9 mouse cellular contexts compared by ENCODE assay signal in genomic region chr7:37357647-37358395, GRCm38 (mm10).
DNase-seq lines count a peak whose midpoint lies in the region; ATAC-seq and TF ChIP-seq lines count a peak whose summit lies in the region.
"Had no signal": no experiment of that assay in that cellular context is flagged by ENCODE, and none has a peak within 500 bp of the region (broad histone marks: within the 10 kb centered on the region; RNA-seq: fewer than 3 reads in every experiment).

No protein-coding gene starts in this region.

- no peak overlapping the region for H3K4me2 ChIP-seq in lung, postnatal 0 days (replicated peaks; ENCODE audit: low read depth, low read length)

- H3K4me1 ChIP-seq in G1E (ENCODE audit: insufficient read depth, low read depth, low read length): no peaks in the 10 kb centered on the region
- peaks cover 2% of the 10 kb centered on the region; the same call in 1 of the 2 replicates for H3K4me1 ChIP-seq in lung, postnatal 0 days (ENCODE audit: insufficient read depth, low read depth, low read length)

- no peaks in the 10 kb centered on the region for H3K27me3 ChIP-seq in G1E (ENCODE audit: insufficient read depth, low read length)
- no peaks in the 10 kb centered on the region for H3K27me3 ChIP-seq in lung, postnatal 0 days (replicated peaks; ENCODE audit: insufficient read depth, low read length)

- no peaks in the 10 kb centered on the region for H3K36me3 ChIP-seq in G1E (replicated peaks)
- no peaks in the 10 kb centered on the region for H3K36me3 ChIP-seq in lung, postnatal 0 days (ENCODE audit: insufficient read depth, low read length)

- peak; percentile 38; the same call in 1 of the 2 replicates for TF ChIP-seq CTCF in G1E (IDR thresholded peaks at IDR 0.05; ENCODE audit: low read depth, low read length)
- TF ChIP-seq CTCF in lung, postnatal 0 days (IDR thresholded peaks at IDR 0.05): peak; percentile 98

- no peak overlapping the region for H3K9ac ChIP-seq in lung, postnatal 0 days (replicated peaks; ENCODE audit: low read depth)

- no peak overlapping the region for H3K27ac ChIP-seq in lung, postnatal 0 days (ENCODE audit: low read length)

- no peak for TF ChIP-seq EP300 in lung, postnatal 0 days (IDR thresholded peaks at IDR 0.05)

- no peak overlapping the region for H3K4me3 ChIP-seq in G1E (ENCODE audit: low read depth, low read length)
- no peak overlapping the region for H3K4me3 ChIP-seq in lung, postnatal 0 days (ENCODE audit: low read depth, low read length)
- H3K4me3 ChIP-seq: megakaryocyte, embryonic 14.5 days had no signal

- peaks cover 67% of the 10 kb centered on the region for H3K9me3 ChIP-seq in G1E (replicated peaks)
- no peaks in the 10 kb centered on the region for H3K9me3 ChIP-seq in lung, postnatal 0 days (ENCODE audit: low read length)
- H3K9me3 ChIP-seq: megakaryocyte, embryonic 14.5 days had no signal

- DNase-seq in G1E (ENCODE audit: low spot score): no peak
- DNase-seq in cerebellum, adult 11-12 months: peak; percentile 79
- peak; percentile 95 for DNase-seq in forelimb bud, embryonic 11.5 days (ENCODE audit: low read depth, low spot score)
- peak; percentile 96 for DNase-seq in layer of hippocampus, adult 9-10 months (ENCODE audit: low spot score)
- DNase-seq in lung, postnatal 0 days (ENCODE audit: low spot score): peak; percentile 87
- DNase-seq in retina, adult 2 months (ENCODE audit: low read depth, low spot score): peak; percentile 76
- DNase-seq in thymus, postnatal 25 days: peak; percentile 81

- 18% methylated on average over 20 of the region's 21 CpGs for WGBS in lung, postnatal 0 days

- ATAC-seq in G1E (ENCODE audit: extremely low read depth, insufficient number of reproducible peaks, low FRiP score, poor library complexity, severe bottlenecking): no peak
- ATAC-seq in hematopoietic stem cell, adult 5-6 weeks (replicated peaks in 1 of 2; ENCODE audit: insufficient read depth in 1 of 2, low FRiP score in 2 of 2, low TSS enrichment in 1 of 2, low read depth in 1 of 2, poor library complexity in 2 of 2, severe bottlenecking in 2 of 2): peak; percentile 75 to 80
- peak; percentile 57 for ATAC-seq in lung, postnatal 0 days
